Mouse (Mus musculus) induced T-regulatory cell, adult 2 months (primary cell): ENCODE data around the gene Gm20388.

ENCODE experiments used
- DNase-seq: peaks from one replicate; pipeline ENCODE4 v3.0.0-alpha.2; 2012; ENCODE audit warnings: low read depth

Gm20388 gene

GRCm38 (mm10) chr8:121462092-121462491 is 1551.5 kb downstream of the Gm20388 start:
- DNase-seq: no peak

DNA sequence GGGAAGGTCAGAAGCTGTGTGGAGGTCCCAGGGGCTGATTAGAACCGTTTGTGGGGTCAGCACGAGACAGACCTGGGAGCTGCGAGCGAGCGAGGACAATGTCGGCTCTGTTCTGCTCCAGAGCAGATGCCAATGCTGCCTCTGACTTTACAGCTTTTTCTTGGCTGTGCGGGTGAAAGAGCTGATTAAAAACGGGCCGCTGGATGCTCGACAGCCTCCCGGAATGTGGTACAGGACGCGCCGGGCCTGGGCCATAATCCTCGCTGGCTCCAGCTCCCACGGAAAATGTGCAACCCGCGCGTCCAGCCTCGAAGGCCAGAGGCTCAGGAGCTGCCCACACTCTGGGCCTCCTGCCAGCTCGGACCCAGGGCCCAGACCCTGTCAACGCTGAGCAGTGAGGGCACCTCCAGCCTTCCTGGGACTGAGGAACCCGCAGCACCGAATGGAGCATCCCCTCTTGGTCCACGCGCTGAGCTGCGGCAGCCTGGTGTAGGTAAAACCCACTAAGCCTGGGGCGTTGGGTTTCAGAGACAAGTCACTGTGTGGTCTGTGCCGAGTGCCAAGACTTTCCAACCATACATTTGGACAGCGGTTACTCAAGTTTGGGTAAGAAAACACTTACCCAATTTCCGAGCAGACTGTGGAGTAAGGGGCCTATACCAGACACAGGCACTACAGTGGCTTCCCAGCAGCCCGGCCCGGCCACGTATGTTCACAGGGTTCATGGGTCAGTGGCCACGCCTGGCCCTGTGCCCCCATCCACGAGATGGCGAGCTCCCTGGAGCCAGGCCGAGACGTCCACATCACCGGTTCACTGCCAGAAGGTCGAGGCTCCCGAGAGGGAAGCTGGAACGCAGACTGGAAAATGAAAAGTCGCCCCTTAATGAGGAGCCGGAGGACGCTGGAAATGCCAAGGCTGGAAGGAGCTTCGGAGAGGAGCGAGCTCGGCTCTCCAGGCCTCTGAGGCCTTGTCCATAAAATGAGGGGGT is 1557.7 kb downstream of the Gm20388 start:
- no peak for DNase-seq

GRCm38 (mm10) chr8:121474161-121474897 is 1563.7 kb downstream of the Gm20388 start:
- DNase-seq: no peak

DNA sequence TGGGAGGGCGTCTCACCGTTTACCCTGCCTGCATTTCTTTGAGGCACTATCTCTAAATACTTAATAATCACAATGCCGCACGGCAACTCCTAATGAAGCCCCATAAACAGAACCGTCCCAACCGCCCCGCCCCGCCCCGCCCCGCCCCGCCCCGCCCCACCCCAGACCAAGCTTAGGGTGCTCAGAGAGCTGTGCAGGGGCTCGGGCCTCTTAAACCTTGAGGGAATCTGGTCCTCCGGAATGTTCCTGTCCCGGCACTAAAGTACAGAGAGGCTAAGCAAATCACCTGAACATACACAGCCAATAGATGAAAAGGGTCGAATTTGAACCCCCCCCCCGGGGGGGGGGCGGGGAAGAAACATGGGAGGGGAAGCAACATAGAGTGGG is 1564.2 kb downstream of the Gm20388 start:
- DNase-seq: no peak

DNA sequence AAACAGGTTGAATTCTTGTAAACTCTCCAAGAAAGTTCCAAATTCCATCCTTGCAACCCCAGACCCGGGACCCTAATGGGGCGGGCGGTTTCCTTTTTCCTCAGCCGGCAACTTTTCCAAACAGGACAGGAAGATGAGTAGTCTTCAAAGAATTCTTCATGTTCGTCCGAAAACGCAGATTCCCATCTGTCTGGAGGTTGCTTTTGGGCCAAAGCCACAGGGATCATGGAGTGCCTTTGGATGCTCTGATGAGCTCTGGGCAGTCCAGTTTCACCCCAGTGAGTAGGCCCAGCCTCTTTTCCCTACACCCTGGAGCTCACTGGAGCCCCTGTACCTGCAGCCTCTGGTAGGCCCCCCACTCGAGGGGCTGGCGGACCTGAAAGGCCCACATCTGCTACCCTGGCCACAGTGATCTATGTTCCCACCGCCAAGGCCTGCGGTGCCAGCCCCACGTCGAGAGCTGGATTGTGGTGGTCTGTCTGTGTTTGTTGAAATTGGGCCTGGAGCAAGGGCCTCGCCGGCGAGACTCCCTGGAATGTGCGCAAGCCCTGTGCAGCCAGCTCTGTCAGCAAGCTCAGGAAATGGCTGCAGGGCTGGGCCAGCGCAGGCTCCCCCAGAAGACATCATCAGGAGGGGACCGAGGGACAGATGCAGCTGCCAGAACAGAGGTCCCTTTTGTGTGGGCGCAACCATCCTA is 1567.4 kb downstream of the Gm20388 start:
- DNase-seq: no peak

DNA sequence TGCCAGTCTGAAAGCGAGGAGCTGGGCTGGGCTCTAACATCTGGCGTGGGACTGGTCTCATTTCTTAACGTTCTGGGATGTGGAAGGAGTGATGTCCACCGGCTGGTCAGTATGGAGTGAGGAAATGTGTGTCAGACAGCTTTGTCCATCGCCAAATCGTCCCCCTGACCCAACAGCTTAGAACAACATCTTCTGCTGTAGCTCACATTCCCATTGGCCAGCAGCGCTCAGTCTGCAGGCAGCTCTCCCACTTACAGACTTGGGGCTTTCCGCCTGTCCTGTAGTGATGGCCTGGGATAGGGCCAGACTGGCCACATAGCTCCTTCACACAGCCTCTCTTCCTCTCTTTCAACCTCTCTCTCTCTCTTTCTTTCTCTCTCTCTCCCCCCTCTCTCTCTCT is 1568.5 kb downstream of the Gm20388 start:
- no peak for DNase-seq

DNA sequence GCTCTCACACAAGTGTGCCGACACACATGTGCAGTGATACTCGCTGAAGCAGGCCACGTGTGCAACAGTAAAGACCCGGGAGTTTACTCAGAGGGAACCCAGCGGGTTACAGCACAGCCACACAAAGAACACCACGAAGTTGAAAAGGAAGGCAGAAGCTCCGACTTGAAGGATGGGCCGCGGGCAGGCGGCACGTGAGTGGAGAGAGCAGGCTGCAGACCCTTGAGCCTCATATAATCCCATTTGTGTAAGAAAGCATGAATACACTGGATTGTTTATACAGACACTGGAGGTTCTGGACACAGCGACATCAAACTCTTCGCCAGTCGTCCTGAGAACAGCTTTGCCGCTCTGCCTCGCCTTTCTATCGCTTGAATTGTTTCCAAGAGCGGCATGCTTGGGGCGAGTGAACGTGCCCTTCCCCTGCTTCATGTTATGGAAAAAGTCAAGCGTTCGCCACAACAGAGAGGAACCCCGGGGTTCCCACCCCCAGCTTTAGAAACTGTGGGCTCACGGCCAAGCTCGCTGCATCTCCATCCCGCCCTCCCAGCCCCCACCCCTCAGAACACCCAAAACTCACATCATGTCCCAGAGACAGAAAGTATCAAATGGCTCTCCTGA is 1569.9 kb downstream of the Gm20388 start:
- no peak for DNase-seq

DNA sequence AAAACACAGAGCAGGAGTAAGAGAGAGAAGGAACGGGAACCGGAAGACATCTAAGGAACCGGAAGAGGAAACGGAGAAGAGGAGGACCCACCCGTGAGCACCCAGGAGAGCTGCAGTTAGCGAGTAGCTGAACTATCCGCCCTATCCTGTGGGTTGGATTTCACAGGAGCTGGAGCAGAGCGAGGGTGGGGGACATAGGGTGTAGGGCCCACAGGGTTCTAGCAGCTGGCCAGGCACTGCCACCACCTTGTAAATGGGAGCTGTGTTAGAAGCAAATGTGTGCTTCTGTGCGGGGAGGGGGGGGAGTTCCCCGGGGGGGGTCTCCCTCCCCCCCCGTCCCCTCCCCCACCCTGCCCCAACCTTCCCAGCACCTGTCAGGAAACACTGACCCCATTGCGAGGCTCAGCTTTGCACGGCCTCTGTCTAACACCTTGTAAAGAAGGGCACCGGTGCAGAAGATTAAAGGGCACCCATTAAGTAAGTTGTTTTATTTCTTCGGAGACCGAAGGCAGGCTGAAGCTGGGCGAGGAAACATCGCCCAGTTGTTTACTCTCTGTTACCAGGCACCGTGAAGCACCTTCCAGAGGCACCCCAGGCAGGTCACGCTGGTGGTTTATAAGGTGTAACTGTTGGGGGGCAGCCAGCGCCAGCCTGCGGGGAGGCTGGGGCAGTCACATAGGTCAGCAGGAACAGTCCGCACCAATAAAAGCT is 1573.6 kb downstream of the Gm20388 start:
- no peak for DNase-seq

GRCm38 (mm10) chr8:121491633-121492032 is 1581.0 kb downstream of the Gm20388 start:
- DNase-seq: no peak

DNA sequence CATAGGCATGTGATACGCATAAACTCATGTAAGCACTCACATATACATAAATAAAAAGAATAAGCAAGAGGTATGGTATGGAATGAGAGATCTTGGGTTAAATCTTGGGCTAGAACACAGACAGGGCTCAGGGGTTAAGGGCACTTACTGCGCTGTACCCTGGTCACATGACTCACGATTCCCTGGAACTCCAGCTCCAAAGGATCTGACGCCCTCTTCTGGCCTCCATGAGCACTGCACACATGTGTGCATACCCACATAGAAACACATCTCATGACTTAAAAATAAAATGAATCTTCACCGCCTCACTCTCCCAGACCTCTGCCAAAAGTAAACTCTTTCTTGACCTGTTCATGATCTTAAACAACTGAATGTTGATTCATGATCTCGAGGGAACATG is 1587.0 kb downstream of the Gm20388 start:
- no peak for DNase-seq

DNA sequence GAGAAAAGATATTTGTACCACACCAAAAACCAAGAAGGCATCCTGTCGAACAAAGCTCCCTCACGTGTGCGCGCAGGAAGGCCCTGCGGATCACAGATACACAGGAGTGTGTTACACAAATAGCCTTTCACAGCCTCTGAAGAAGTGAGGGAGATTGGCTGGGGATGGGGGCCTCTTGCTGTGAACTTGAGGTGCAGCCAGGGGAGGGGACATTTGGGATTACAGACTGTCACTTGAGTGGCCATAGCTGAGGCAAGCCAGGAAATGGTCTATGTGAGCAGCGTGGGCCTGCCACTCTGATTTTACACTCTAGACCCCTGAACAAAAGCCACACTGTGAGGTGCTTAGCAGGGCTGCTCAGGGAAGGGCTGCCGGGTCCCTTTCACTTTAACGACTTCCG is 1601.1 kb downstream of the Gm20388 start:
- no peak for DNase-seq

- peak; percentile 78 for DNase-seq
Measured at GRCm38 (mm10) chr8:121513429-121513828, 1602.8 kb downstream of the Gm20388 start.

GRCm38 (mm10) chr8:121525111-121525818 is 1614.6 kb downstream of the Gm20388 start:
- DNase-seq: no peak

DNA sequence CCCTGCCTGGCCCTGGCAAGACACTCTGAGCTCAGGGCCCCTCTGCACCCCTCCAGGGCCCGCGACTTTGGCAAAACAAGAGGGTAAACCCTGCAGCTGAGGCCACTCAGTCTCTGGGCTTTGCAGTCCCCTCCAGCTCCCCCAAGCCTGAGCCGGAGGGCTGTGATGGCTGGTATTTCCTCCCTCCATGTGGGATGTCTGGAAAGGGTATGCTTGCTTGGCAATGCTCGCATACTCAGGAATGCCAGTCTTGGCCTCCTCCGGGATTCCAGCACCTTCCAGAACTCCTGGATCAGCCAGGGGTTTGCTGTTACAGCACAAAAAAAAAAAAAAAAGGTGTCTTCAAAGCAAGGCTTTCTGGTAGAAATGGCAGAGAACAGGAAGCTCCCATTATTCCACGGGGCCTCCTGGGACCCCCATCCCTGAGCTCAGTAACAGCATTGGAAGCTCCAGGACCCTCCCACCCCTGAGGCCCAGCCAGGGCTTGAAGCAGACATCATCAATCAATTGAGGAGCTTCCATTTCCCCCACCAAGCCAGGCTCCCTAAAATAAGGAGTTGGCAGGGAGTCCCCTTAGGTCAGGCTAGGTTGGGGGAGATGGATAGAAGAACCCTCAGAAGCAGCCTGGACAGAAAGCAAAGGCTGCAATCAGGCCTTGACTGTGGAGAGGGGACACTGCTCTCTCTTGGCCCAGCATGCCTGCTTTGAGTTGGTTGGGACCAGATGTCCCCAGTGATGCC is 1616.3 kb downstream of the Gm20388 start:
- DNase-seq: no peak

DNA sequence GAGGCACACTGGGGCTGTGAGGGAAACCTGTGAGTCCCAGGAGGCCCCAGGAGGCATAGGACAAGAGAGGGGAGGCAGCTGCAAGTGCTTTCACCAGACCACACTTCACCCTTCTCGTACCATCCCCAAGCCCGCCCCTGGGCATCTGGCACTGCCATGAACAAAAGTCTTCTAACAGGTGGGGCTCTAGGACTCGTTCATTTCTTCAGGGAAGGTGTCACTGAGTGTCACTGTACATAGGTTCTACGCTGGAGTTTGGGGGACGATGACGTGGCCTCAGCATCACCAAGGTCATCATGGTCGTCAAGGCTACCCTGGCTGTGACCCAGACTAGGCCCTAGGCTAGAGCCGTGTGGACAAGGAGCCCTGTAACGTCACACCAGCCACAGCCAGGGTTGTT is 1617.1 kb downstream of the Gm20388 start:
- DNase-seq: no peak

GRCm38 (mm10) chr8:121528790-121529189 is 1618.1 kb downstream of the Gm20388 start:
- no peak for DNase-seq

- DNase-seq: no peak
Measured at GRCm38 (mm10) chr8:121530639-121531038, 1620.0 kb downstream of the Gm20388 start.

DNA sequence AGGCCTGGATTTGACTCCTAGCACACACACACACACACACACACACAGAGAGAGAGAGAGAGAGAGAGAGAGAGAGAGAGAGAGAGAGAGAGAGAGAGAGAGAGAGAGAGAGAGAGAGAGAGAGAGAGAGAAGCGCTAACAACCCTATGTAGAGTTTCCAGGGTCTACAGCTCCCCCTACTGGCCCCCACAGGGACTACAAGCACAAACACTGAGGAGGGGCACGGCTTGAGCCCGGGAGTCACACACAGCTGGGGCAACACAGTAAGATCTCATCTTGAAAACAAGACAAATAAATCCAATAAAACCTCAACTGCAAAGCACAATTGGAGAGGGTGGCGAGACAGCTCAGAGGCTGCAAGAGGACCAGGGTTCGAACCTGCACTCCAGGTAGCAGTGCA is 1621.7 kb downstream of the Gm20388 start:
- peak; percentile 48 for DNase-seq

DNA sequence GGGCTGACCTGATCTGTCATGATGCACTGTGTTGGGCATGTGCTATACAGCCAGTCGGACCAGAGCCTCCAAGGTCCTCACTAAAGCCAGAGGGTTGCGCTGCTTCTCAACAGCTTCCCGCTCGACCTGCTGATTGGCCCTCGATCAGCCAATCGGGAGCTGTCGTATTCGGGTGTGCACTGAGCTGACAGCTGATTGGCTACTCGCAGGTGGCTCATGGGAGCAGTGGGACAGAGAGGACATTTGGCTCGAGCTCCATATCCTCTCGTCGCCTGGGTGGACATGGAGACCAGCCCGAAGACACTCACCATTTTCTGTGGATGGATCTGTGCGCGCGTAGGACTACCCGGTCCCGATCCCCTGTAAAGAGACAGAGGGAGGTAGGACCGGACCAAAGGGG is 1631.2 kb downstream of the Gm20388 start:
- no peak for DNase-seq

GRCm38 (mm10) chr8:121542901-121543300 is 1632.3 kb downstream of the Gm20388 start:
- DNase-seq: no peak
